Mouse (Mus musculus) forebrain, embryonic 14.5 days (tissue): Measurements from ENCODE around the gene Pdia5. TPM values are rescaled to one million over a fixed set of nuclear protein-coding genes. Genes with fewer than 3 reads are reported as not detected.
A peak's percentile ranks its signal among the peaks of the same experiment; 100 is the strongest.

Experiments
- ATAC-seq: fragments of 200-750 bp; cut with Nextera tagmentation; 2 replicates; pipeline ENCODE4 v1.8.0; 2017; ENCODE audit warnings: mild to moderate bottlenecking, moderate library complexity
- DNase-seq: peaks from one replicate; pipeline ENCODE4 v3.0.0-alpha.2; 2015; ENCODE audit warnings: low spot score
- H3K27ac ChIP-seq: fragments of 300-500 bp; sonication (generic); 2 replicates; pipeline ENCODE4 v1.5.1; 2014; ENCODE audit warnings: low read depth, mild to moderate bottlenecking, control low read depth, low read length, moderate library complexity
- H3K27me3 ChIP-seq: fragments of 300-500 bp; sonication (generic); replicated peaks from 2 replicates; pipeline ENCODE4 v1.6.1; 2014; ENCODE audit warnings: low read length, control low read depth, mixed read lengths; ENCODE audit not compliant: control insufficient read depth, insufficient read depth
- H3K36me3 ChIP-seq: fragments of 300-500 bp; sonication (generic); 2 replicates; pipeline ENCODE4 v1.6.1; 2014; ENCODE audit warnings: low read length, control low read depth; ENCODE audit not compliant: control insufficient read depth, insufficient read depth
- H3K4me1 ChIP-seq: fragments of 300-500 bp; sonication (generic); 2 replicates; pipeline ENCODE4 v1.6.1; 2014; ENCODE audit warnings: antibody characterized with exemption, low read length, control low read depth; ENCODE audit not compliant: control insufficient read depth, insufficient read depth
- H3K4me2 ChIP-seq: fragments of 300-500 bp; sonication (generic); 2 replicates; pipeline ENCODE4 v1.6.1; 2014; ENCODE audit warnings: mild to moderate bottlenecking, control low read depth, low read length
- H3K4me3 ChIP-seq: fragments of 300-500 bp; sonication (generic); 2 replicates; pipeline ENCODE4 v1.5.1; 2014; ENCODE audit warnings: low read depth, low read length, control low read depth
- H3K9ac ChIP-seq: fragments of 300-500 bp; sonication (generic); 2 replicates; pipeline ENCODE4 v1.6.1; 2014; ENCODE audit warnings: mild to moderate bottlenecking, low read length, control low read depth, moderate library complexity
- H3K9me3 ChIP-seq: fragments of 300-500 bp; sonication (generic); replicated peaks from 2 replicates; pipeline ENCODE4 v1.6.1; 2016; ENCODE audit warnings: low read length, control low read depth, mixed read lengths; ENCODE audit not compliant: control insufficient read depth
- WGBS: fragments of 180-500 bp; shearing (Covaris S2); extraction: QIAGEN DNeasy Blood & Tissue Kit; methylation state at CpG from one replicate; pipeline ENCODE4 v1.1.7; 2014; 5-methylcytosine and 5-hydroxymethylcytosine counted together
- polyA plus RNA-seq: library from polyadenylated mRNA; unstranded; fragments of >200 nt; fragmentation: Nextera tagmentation; extraction: Ambion mirVana; gene quantifications from 2 replicates; pipeline ENCODE4 v1.2.1, GENCODE M21; 2014

The Pdia5 gene
- polyA plus RNA-seq, 1 experiment from 2014 or later, result 7.2 TPM

- DNase-seq, result no peak
- Histone ChIP-seq H3K27me3 (no peaks in the 10 kb centered on the region), H3K9ac (no peak overlapping the region)
Observed at GRCm38 (mm10) chr16:35509331-35510070, 18.8 kb upstream of the Pdia5 start.

GRCm38 (mm10) chr16:35508581-35508980 is 17.9 kb upstream of the Pdia5 start:
- Histone ChIP-seq H3K27me3 (no peaks in the 10 kb centered on the region), H3K9me3 (no peaks in the 10 kb centered on the region), H3K4me2 (no peak overlapping the region), H3K9ac (no peak overlapping the region), H3K4me3 (no peak overlapping the region), H3K36me3 (no peaks in the 10 kb centered on the region), H3K4me1 (no peaks in the 10 kb centered on the region), H3K27ac (no peak overlapping the region)
- DNase-seq (no peak), ATAC-seq (no peak)
- 86% methylated on average over 6 of the region's 6 CpGs for WGBS

More at GRCm38 (mm10) chr16:35509331-35510070, 18.8 kb upstream of the Pdia5 start:
- 60% methylated on average over 11 of the region's 11 CpGs for WGBS
- H3K36me3 ChIP-seq, result no peaks in the 10 kb centered on the region
- no peak overlapping the region for H3K4me3 ChIP-seq
- H3K4me2 ChIP-seq, result no peak overlapping the region
- ATAC-seq, result no peak
- no peaks in the 10 kb centered on the region for H3K9me3 ChIP-seq
- no peak overlapping the region for H3K27ac ChIP-seq
- no peaks in the 10 kb centered on the region for H3K4me1 ChIP-seq

- Histone ChIP-seq H3K36me3 (no peaks in the 10 kb centered on the region), H3K27me3 (no peaks in the 10 kb centered on the region), H3K9ac (no peak overlapping the region), H3K4me3 (no peak overlapping the region), H3K4me1 (no peaks in the 10 kb centered on the region), H3K4me2 (no peak overlapping the region), H3K27ac (no peak overlapping the region), H3K9me3 (no peaks in the 10 kb centered on the region)
- whole genome bisulfite sequencing, result 87% methylated on average over 4 of the region's 4 CpGs
- DNase-seq, result no peak
- no peak for ATAC-seq
Observed at GRCm38 (mm10) chr16:35505786-35506185, 15.1 kb upstream of the Pdia5 start.

GRCm38 (mm10) chr16:35504266-35504665 is 13.6 kb upstream of the Pdia5 start:
- Histone ChIP-seq H3K9ac (no peak overlapping the region), H3K9me3 (no peaks in the 10 kb centered on the region), H3K4me3 (no peak overlapping the region), H3K27ac (no peak overlapping the region), H3K4me2 (no peak overlapping the region), H3K4me1 (no peaks in the 10 kb centered on the region), H3K36me3 (no peaks in the 10 kb centered on the region), H3K27me3 (no peaks in the 10 kb centered on the region)
- DNase-seq (no peak), ATAC-seq (no peak)
- WGBS, result 78% methylated on average over 8 of the region's 8 CpGs

GRCm38 (mm10) chr16:35502456-35502855 is 11.8 kb upstream of the Pdia5 start:
- no peak for DNase-seq
- Histone ChIP-seq H3K9me3 (no peaks in the 10 kb centered on the region), H3K4me3 (no peak overlapping the region), H3K36me3 (no peaks in the 10 kb centered on the region), H3K27ac (no peak overlapping the region), H3K4me2 (no peak overlapping the region), H3K9ac (no peak overlapping the region), H3K27me3 (no peaks in the 10 kb centered on the region), H3K4me1 (no peaks in the 10 kb centered on the region)
- 90% methylated on average over 11 of the region's 11 CpGs for WGBS
- ATAC-seq, result no peak

GRCm38 (mm10) chr16:35501106-35501760 is 10.6 kb upstream of the Pdia5 start:
- H3K4me1 ChIP-seq, result no peaks in the 10 kb centered on the region
- no peaks in the 10 kb centered on the region for H3K27me3 ChIP-seq
- DNase-seq (no peak), ATAC-seq (no peak)
- no peak overlapping the region for H3K4me3 ChIP-seq
- no peak overlapping the region for H3K4me2 ChIP-seq
- WGBS, result 74% methylated on average over 4 of the region's 4 CpGs
- H3K27ac ChIP-seq, result no peak overlapping the region
- no peaks in the 10 kb centered on the region for H3K9me3 ChIP-seq
- no peak overlapping the region for H3K9ac ChIP-seq
- H3K36me3 ChIP-seq, result no peaks in the 10 kb centered on the region

- Histone ChIP-seq H3K27me3 (no peaks in the 10 kb centered on the region), H3K4me3 (no peak overlapping the region), H3K36me3 (no peaks in the 10 kb centered on the region), H3K27ac (no peak overlapping the region), H3K4me1 (no peaks in the 10 kb centered on the region), H3K9ac (no peak overlapping the region), H3K9me3 (no peaks in the 10 kb centered on the region), H3K4me2 (no peak overlapping the region)
- WGBS, result 90% methylated on average over 3 of the region's 3 CpGs
- DNase-seq, result no peak
- no peak for ATAC-seq
Observed at GRCm38 (mm10) chr16:35500342-35500741, 9.7 kb upstream of the Pdia5 start.

- ATAC-seq, result no peak
- Histone ChIP-seq H3K9me3 (no peaks in the 10 kb centered on the region), H3K27me3 (no peaks in the 10 kb centered on the region), H3K4me1 (peaks cover 5% of the 10 kb centered on the region; the same call in 1 of the 2 replicates), H3K4me2 (peak overlapping the region; percentile 99), H3K4me3 (peak overlapping the region; percentile 68), H3K36me3 (no peaks in the 10 kb centered on the region), H3K27ac (no peak overlapping the region), H3K9ac (peak overlapping the region; percentile 66)
- DNase-seq, result no peak
- WGBS, result 11% methylated on average over 10 of the region's 10 CpGs
Observed at GRCm38 (mm10) chr16:35489793-35490192, 880 bp downstream of the Pdia5 start.

- Histone ChIP-seq H3K36me3 (no peaks in the 10 kb centered on the region), H3K9me3 (no peaks in the 10 kb centered on the region), H3K4me3 (no peak overlapping the region), H3K9ac (no peak overlapping the region), H3K27me3 (no peaks in the 10 kb centered on the region), H3K4me2 (peak overlapping the region; percentile 99), H3K27ac (no peak overlapping the region), H3K4me1 (peaks cover 9% of the 10 kb centered on the region)
- no peak for DNase-seq
- no peak for ATAC-seq
- 67% methylated on average over 10 of the region's 10 CpGs for WGBS
Observed at GRCm38 (mm10) chr16:35489066-35489718, 1.5 kb downstream of the Pdia5 start.
